Mouse (Mus musculus) kidney, embryonic 16.5 days (tissue): ENCODE data around the gene Rcvrn. TPM values are rescaled to one million over a fixed set of nuclear protein-coding genes. Genes with fewer than 3 reads are reported as not detected.

Source experiments
- ATAC-seq: fragments of 200-750 bp; cut with Nextera tagmentation; 2 replicates; pipeline ENCODE4 v1.8.0; 2017; ENCODE audit warnings: moderate TSS enrichment; ENCODE audit not compliant: low FRiP score, low TSS enrichment
- H3K27ac ChIP-seq: fragments of 300-500 bp; sonication (generic); 2 replicates; pipeline ENCODE4 v1.5.1; 2014; ENCODE audit warnings: low read length
- H3K27me3 ChIP-seq: fragments of 300-500 bp; sonication (generic); 2 replicates; pipeline ENCODE4 v1.6.1; 2014; ENCODE audit warnings: low read length, control low read depth, mixed read lengths; ENCODE audit not compliant: insufficient read depth
- H3K36me3 ChIP-seq: fragments of 300-500 bp; sonication (generic); 2 replicates; pipeline ENCODE4 v1.6.1; 2014; ENCODE audit warnings: low read length, control low read depth, mixed read lengths; ENCODE audit not compliant: insufficient read depth
- H3K4me1 ChIP-seq: fragments of 300-500 bp; sonication (generic); 2 replicates; pipeline ENCODE4 v1.6.1; 2014; ENCODE audit warnings: low read length, control low read depth, mixed read lengths; ENCODE audit not compliant: insufficient read depth
- H3K4me2 ChIP-seq: fragments of 300-500 bp; sonication (generic); replicated peaks from 2 replicates; pipeline ENCODE4 v1.6.1; 2014; ENCODE audit warnings: low read depth, low read length
- H3K4me3 ChIP-seq: fragments of 300-500 bp; sonication (generic); 2 replicates; pipeline ENCODE4 v1.5.1; 2014; ENCODE audit warnings: mild to moderate bottlenecking, low read length
- H3K9ac ChIP-seq: fragments of 300-500 bp; sonication (generic); replicated peaks from 2 replicates; pipeline ENCODE4 v1.6.1; 2014; ENCODE audit warnings: low read length
- H3K9me3 ChIP-seq: fragments of 300-500 bp; sonication (generic); 2 replicates; pipeline ENCODE4 v1.6.1; 2016; ENCODE audit warnings: low read length, control low read depth
- polyA plus RNA-seq: library from polyadenylated mRNA; unstranded; fragments of >200 nt; fragmentation: Nextera tagmentation; extraction: Ambion mirVana; gene quantifications from 2 replicates; pipeline ENCODE4 v1.2.1, GENCODE M21; 2015

Rcvrn gene
- polyA plus RNA-seq, 1 experiment from 2014 or later = not detected

DNA sequence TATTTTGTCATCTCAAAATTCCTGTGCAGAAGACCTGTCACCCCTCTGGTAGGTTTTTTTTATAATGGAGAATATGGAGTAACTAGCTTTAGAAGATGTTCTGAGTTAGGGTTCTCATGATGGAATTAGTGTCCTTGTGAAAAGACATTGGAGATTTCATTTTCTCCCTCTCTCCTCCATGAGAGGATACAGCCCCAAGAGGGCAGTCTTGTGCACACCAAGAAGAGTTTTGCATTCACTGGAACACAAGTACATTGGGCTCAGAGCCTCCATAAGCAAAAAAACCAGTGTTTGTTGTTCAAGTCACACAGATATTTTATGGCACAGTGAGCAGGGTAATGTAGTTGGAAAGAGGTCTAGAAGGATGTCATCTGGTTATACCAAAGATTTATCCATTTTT, 46.4 kb downstream of the Rcvrn start:
- Histone ChIP-seq H3K27ac (no peak overlapping the region), H3K9ac (no peak overlapping the region), H3K4me2 (no peak overlapping the region), H3K27me3 (no peaks in the 10 kb centered on the region), H3K4me3 (no peak overlapping the region), H3K4me1 (no peaks in the 10 kb centered on the region), H3K36me3 (no peaks in the 10 kb centered on the region), H3K9me3 (no peaks in the 10 kb centered on the region)
- no peak for ATAC-seq

Other genes starting within 250 kb of the Rcvrn start
- 11.2 and 12.3 TPM in 2 replicates for gene Gas7, start 239.9 kb upstream of the Rcvrn start, polyA plus RNA-seq
- gene Glp2r, start 75.8 kb downstream of the Rcvrn start, polyA plus RNA-seq = 0.07 TPM in 1 of 2 replicates, not detected in the other
- gene Gsg1l2, start 79.3 kb downstream of the Rcvrn start, polyA plus RNA-seq = not detected in 2 replicates
- 0.29 and 0.42 TPM in 2 replicates for gene Dhrs7c, start 102.9 kb downstream of the Rcvrn start, polyA plus RNA-seq
- 1.9 and 2.6 TPM in 2 replicates for gene Usp43, start 226.8 kb downstream of the Rcvrn start, polyA plus RNA-seq